Mouse (Mus musculus): ENCODE measurements around the gene Cpsf4l. TPM values are rescaled to one million over a fixed set of nuclear protein-coding genes. Genes with fewer than 3 reads are reported as not detected.

Gene Cpsf4l
- polyA plus RNA-seq, 1 experiment from 2014 or later = not detected

GRCm38 (mm10) chr11:113649353-113650210 lies 60.2 kb downstream of the Cpsf4l start, which contains the start of gene Slc39a11:
TSS of gene Slc39a11 (minus strand) at chr11:113650079.
- under 1% methylated on average over 90 of the region's 91 CpGs for WGBS (ENCODE audit: insufficient replicate concordance)
- no peaks in the 10 kb centered on the region for H3K9me3 ChIP-seq (replicated peaks)
- H3K36me3 ChIP-seq = peaks cover 32% of the 10 kb centered on the region
- ATAC-seq (ENCODE audit: low read depth) (peak; percentile 80), DNase-seq (peak; percentile 50)
- peak within 1 kb of the TSS; percentile 95 for H3K4me3 ChIP-seq (replicated peaks)
- H3K27ac ChIP-seq = peak within 1 kb of the TSS; percentile 89
- H3K27me3 ChIP-seq = no peaks in the 10 kb centered on the region
- H3K9ac ChIP-seq = peak within 1 kb of the TSS; percentile 96
- H3K4me1 ChIP-seq (replicated peaks) = peaks cover 34% of the 10 kb centered on the region
- peak within 1 kb of the TSS; percentile 82 for H3K4me2 ChIP-seq

- Histone ChIP-seq H3K4me1 (replicated peaks) (peaks cover 34% of the 10 kb centered on the region), H3K36me3 (peaks cover 24% of the 10 kb centered on the region), H3K27me3 (0 out of 2 replicates have a peak, but pooled peaks cover under 1% of the 10 kb centered on the region), H3K27ac (peak within 1 kb of the TSS; percentile 89), H3K9ac (peak within 1 kb of the TSS; percentile 96), H3K9me3 (replicated peaks) (no peaks in the 10 kb centered on the region; the same call in 1 of the 2 replicates), H3K4me3 (replicated peaks) (peak within 1 kb of the TSS; percentile 95), H3K4me2 (peak within 1 kb of the TSS; percentile 82)
- DNase-seq (no peak), ATAC-seq (ENCODE audit: low read depth) (peak; percentile 2; the same call in 1 of the 2 replicates)
- WGBS (ENCODE audit: insufficient replicate concordance) = 40% methylated on average over 26 of the region's 26 CpGs
These were observed 61.0 kb downstream of the Cpsf4l start, which contains the start of gene Cog1 for GRCm38 (mm10) chr11:113648690-113649352. TSS of gene Cog1 (plus strand) at chr11:113649169.

Other genes starting within 250 kb of the Cpsf4l start
- 2.7 and 2.9 TPM in 2 replicates for gene Sstr2, start 90.7 kb downstream of the Cpsf4l start, polyA plus RNA-seq (2015; fragmentation: Nextera tagmentation; extraction: Ambion mirVana)
- gene Cog1, start 60.8 kb downstream of the Cpsf4l start, polyA plus RNA-seq (2015; fragmentation: Nextera tagmentation; extraction: Ambion mirVana) = 12.3 and 14.3 TPM in 2 replicates
- gene Slc39a11, start 59.9 kb downstream of the Cpsf4l start, polyA plus RNA-seq (2015; fragmentation: Nextera tagmentation; extraction: Ambion mirVana) = 15.0 and 16.3 TPM in 2 replicates
- 45.1 and 46.3 TPM in 2 replicates for gene Fam104a, start 25.9 kb downstream of the Cpsf4l start, polyA plus RNA-seq (2015; fragmentation: Nextera tagmentation; extraction: Ambion mirVana)
- gene D11Wsu47e, start 25.6 kb downstream of the Cpsf4l start, polyA plus RNA-seq (2015; fragmentation: Nextera tagmentation; extraction: Ambion mirVana) = 9.5 and 11.0 TPM in 2 replicates
- 17.3 and 18.4 TPM in 2 replicates for gene Cdc42ep4, start 41.9 kb upstream of the Cpsf4l start, polyA plus RNA-seq (2015; fragmentation: Nextera tagmentation; extraction: Ambion mirVana)

Data from liver, embryonic 13.5 days (tissue).